Comparison of ENCODE assay signal across 13 mouse cellular contexts in the genomic region with DNA sequence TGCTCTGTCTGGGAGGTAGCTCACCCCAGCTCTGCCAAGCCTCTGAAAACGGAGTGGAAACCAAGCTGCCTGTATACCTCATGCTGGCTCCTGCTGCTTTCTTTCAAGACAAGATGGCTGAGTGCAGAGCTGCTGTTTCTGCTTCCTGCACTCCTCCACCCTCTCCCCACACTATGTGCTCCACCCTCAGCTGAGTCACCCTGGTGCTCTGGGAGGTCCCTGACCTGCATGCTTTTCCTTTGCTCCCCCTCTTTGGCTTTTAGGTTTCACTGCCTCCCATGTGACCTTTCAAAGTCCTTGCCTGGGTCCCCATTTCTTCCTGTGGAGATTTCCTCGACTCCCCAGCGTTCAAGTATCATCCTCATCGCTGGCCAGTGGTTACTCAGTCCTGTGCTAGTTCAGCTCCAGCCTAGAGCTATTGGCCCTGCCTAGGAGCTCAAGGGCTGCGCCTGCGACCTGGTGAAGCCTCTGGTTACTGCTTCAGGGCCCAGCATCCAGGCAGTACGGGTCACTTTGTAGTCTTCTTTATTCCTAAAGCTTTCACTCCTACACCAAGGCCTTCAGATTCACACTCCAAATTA. TPM values are rescaled to one million over a fixed set of nuclear protein-coding genes. Genes with fewer than 3 reads are reported as not detected.
A peak's percentile ranks its signal among the peaks of the same experiment; 100 is the strongest.
DNase-seq lines count a peak whose midpoint lies in the region; ATAC-seq and TF ChIP-seq lines count a peak whose summit lies in the region.
"Had no signal": no experiment of that assay in that cellular context is flagged by ENCODE, and none has a peak within 500 bp of the region (broad histone marks: within the 10 kb centered on the region; RNA-seq: fewer than 3 reads in every experiment).

No protein-coding gene starts in this region.

- peak overlapping the region; percentile 52 for H3K27ac ChIP-seq in lung, postnatal 0 days (ENCODE audit: low read length)
- peak overlapping the region; percentile 19; the same call in 1 of the 2 replicates for H3K27ac ChIP-seq in liver, embryonic 11.5 days (ENCODE audit: low read depth, low read length)
- H3K27ac ChIP-seq in forebrain, embryonic 14.5 days (ENCODE audit: low read depth, low read length), result no peak overlapping the region
- no peak overlapping the region for H3K27ac ChIP-seq in embryonic facial prominence, embryonic 10.5 days (replicated peaks)
- H3K27ac ChIP-seq: kidney, embryonic 15.5 days; midbrain, embryonic 15.5 days had no signal

- peak; percentile 32 for DNase-seq in lung, postnatal 0 days (ENCODE audit: low spot score)
- DNase-seq in lung, adult 18-20 months, result no peak
- peak; percentile 30 for DNase-seq in ZHBTc4 (ENCODE audit: low read depth, low spot score)
- DNase-seq in liver, embryonic 11.5 days (ENCODE audit: low spot score), result no peak
- no peak for DNase-seq in forebrain, embryonic 14.5 days (ENCODE audit: low spot score)
- DNase-seq in embryonic facial prominence, embryonic 10.5 days (ENCODE audit: low spot score), result no peak
- DNase-seq in ovary, postnatal 36 days (ENCODE audit: low spot score), result no peak
- DNase-seq: heart, adult 11 months; heart, postnatal 36 days; layer of hippocampus, adult 9-11 months; lung, postnatal 14 days had no signal

- H3K4me3 ChIP-seq in lung, postnatal 0 days (ENCODE audit: low read depth, low read length), result no peak overlapping the region
- H3K4me3 ChIP-seq in liver, embryonic 11.5 days (ENCODE audit: low read depth, low read length), result no peak overlapping the region
- H3K4me3 ChIP-seq in forebrain, embryonic 14.5 days (ENCODE audit: low read depth, low read length), result no peak overlapping the region
- H3K4me3 ChIP-seq in embryonic facial prominence, embryonic 10.5 days, result no peak overlapping the region
- H3K4me3 ChIP-seq: kidney, embryonic 15.5 days; midbrain, embryonic 15.5 days had no signal

- TF ChIP-seq CTCF in lung, postnatal 0 days (IDR thresholded peaks at IDR 0.05), result no peak

- no peaks in the 10 kb centered on the region for H3K4me1 ChIP-seq in lung, postnatal 0 days (ENCODE audit: insufficient read depth, low read depth, low read length)
- H3K4me1 ChIP-seq in liver, embryonic 11.5 days (replicated peaks; ENCODE audit: control insufficient read depth, insufficient read depth, low read length), result no peaks in the 10 kb centered on the region; the same call in 1 of the 2 replicates
- H3K4me1 ChIP-seq in forebrain, embryonic 14.5 days (ENCODE audit: control insufficient read depth, insufficient read depth, low read length), result no peaks in the 10 kb centered on the region
- no peaks in the 10 kb centered on the region for H3K4me1 ChIP-seq in embryonic facial prominence, embryonic 10.5 days
- H3K4me1 ChIP-seq: kidney, embryonic 15.5 days; midbrain, embryonic 15.5 days had no signal

- no peaks in the 10 kb centered on the region for H3K9me3 ChIP-seq in lung, postnatal 0 days (ENCODE audit: low read length)
- H3K9me3 ChIP-seq in liver, embryonic 11.5 days (ENCODE audit: control insufficient read depth, low read length), result no peaks in the 10 kb centered on the region
- H3K9me3 ChIP-seq in forebrain, embryonic 14.5 days (replicated peaks; ENCODE audit: control insufficient read depth, low read length), result no peaks in the 10 kb centered on the region
- H3K9me3 ChIP-seq in embryonic facial prominence, embryonic 10.5 days, result no peaks in the 10 kb centered on the region
- H3K9me3 ChIP-seq: kidney, embryonic 15.5 days; midbrain, embryonic 15.5 days had no signal

- ATAC-seq in lung, postnatal 0 days, result no peak
- peak; percentile 69 for ATAC-seq in liver, embryonic 11.5 days (replicated peaks; ENCODE audit: low FRiP score)
- ATAC-seq in forebrain, embryonic 14.5 days, result no peak
- ATAC-seq: midbrain, embryonic 15.5 days had no signal

- WGBS in lung, postnatal 0 days, result 61% methylated on average over 7 of the region's 7 CpGs
- WGBS in liver, embryonic 11.5 days, result 77% methylated on average over 7 of the region's 7 CpGs
- 86% methylated on average over 7 of the region's 7 CpGs for WGBS in forebrain, embryonic 14.5 days
- WGBS in embryonic facial prominence, embryonic 10.5 days, result 80% methylated on average over 7 of the region's 7 CpGs

- no peak overlapping the region for H3K9ac ChIP-seq in lung, postnatal 0 days (replicated peaks; ENCODE audit: low read depth)
- no peak overlapping the region for H3K9ac ChIP-seq in liver, embryonic 11.5 days (ENCODE audit: low read depth, low read length)
- H3K9ac ChIP-seq in forebrain, embryonic 14.5 days (ENCODE audit: low read length), result no peak overlapping the region
- H3K9ac ChIP-seq: kidney, embryonic 15.5 days; midbrain, embryonic 15.5 days had no signal

- no peak overlapping the region for H3K4me2 ChIP-seq in lung, postnatal 0 days (replicated peaks; ENCODE audit: low read depth, low read length)
- H3K4me2 ChIP-seq in liver, embryonic 11.5 days, result no peak overlapping the region
- H3K4me2 ChIP-seq in forebrain, embryonic 14.5 days (ENCODE audit: low read length), result no peak overlapping the region
- H3K4me2 ChIP-seq: kidney, embryonic 15.5 days; midbrain, embryonic 15.5 days had no signal

- H3K27me3 ChIP-seq in lung, postnatal 0 days (replicated peaks; ENCODE audit: insufficient read depth, low read length), result no peaks in the 10 kb centered on the region
- H3K27me3 ChIP-seq in liver, embryonic 11.5 days (replicated peaks; ENCODE audit: control insufficient read depth, insufficient read depth, low read length), result no peaks in the 10 kb centered on the region
- no peaks in the 10 kb centered on the region for H3K27me3 ChIP-seq in forebrain, embryonic 14.5 days (replicated peaks; ENCODE audit: control insufficient read depth, insufficient read depth, low read length)
- no peaks in the 10 kb centered on the region for H3K27me3 ChIP-seq in embryonic facial prominence, embryonic 10.5 days (replicated peaks; ENCODE audit: low read depth, poor library complexity, severe bottlenecking)
- H3K27me3 ChIP-seq: kidney, embryonic 15.5 days; midbrain, embryonic 15.5 days had no signal

- H3K36me3 ChIP-seq in lung, postnatal 0 days (ENCODE audit: insufficient read depth, low read length), result no peaks in the 10 kb centered on the region
- H3K36me3 ChIP-seq in liver, embryonic 11.5 days (ENCODE audit: control insufficient read depth, insufficient read depth, low read length), result no peaks in the 10 kb centered on the region
- 0 out of 2 replicates have a peak, but pooled peaks cover 4% of the 10 kb centered on the region for H3K36me3 ChIP-seq in forebrain, embryonic 14.5 days (ENCODE audit: control insufficient read depth, insufficient read depth, low read length)
- H3K36me3 ChIP-seq in embryonic facial prominence, embryonic 10.5 days (replicated peaks), result no peaks in the 10 kb centered on the region; the same call in none of the 2 replicates
- H3K36me3 ChIP-seq: kidney, embryonic 15.5 days; midbrain, embryonic 15.5 days had no signal

- no peak for TF ChIP-seq EP300 in lung, postnatal 0 days (IDR thresholded peaks at IDR 0.05)

RNA-seq across cellular contexts. Expression of gene Pbx4, which starts 18.7 kb away (rescaled TPM):
- 15.9 and 17.0 TPM in 2 replicates for polyA plus RNA-seq in lung, postnatal 0 days (2015; fragmentation: Nextera tagmentation; extraction: Ambion mirVana)
- 5.6 and 6.3 TPM in 2 replicates for polyA plus RNA-seq in liver, embryonic 11.5 days (2014; fragmentation: Nextera tagmentation; extraction: Ambion mirVana)
- 46.8 and 47.7 TPM in 2 replicates for polyA plus RNA-seq in forebrain, embryonic 14.5 days (2014; fragmentation: Nextera tagmentation; extraction: Ambion mirVana)
- polyA plus RNA-seq in embryonic facial prominence, embryonic 10.5 days (2016; fragmentation: Nextera tagmentation; extraction: Ambion mirVana), result 17.1 and 18.0 TPM in 2 replicates

RNA-seq across cellular contexts. Expression of gene Lpar2, which starts 28.8 kb away (rescaled TPM):
- polyA plus RNA-seq in lung, postnatal 0 days (2015; fragmentation: Nextera tagmentation; extraction: Ambion mirVana), result 0.52 and 0.56 TPM in 2 replicates
- polyA plus RNA-seq in liver, embryonic 11.5 days (2014; fragmentation: Nextera tagmentation; extraction: Ambion mirVana), result 0.44 and 0.49 TPM in 2 replicates
- polyA plus RNA-seq in forebrain, embryonic 14.5 days (2014; fragmentation: Nextera tagmentation; extraction: Ambion mirVana), result 1.3 and 1.4 TPM in 2 replicates
- polyA plus RNA-seq in embryonic facial prominence, embryonic 10.5 days (2016; fragmentation: Nextera tagmentation; extraction: Ambion mirVana), result 1.0 and 1.1 TPM in 2 replicates

RNA-seq across cellular contexts. Expression of gene Cilp2, which starts 36.5 kb away (rescaled TPM):
- polyA plus RNA-seq in lung, postnatal 0 days (2015; fragmentation: Nextera tagmentation; extraction: Ambion mirVana), result 0.17 and 0.36 TPM in 2 replicates
- 0.48 and 0.56 TPM in 2 replicates for polyA plus RNA-seq in liver, embryonic 11.5 days (2014; fragmentation: Nextera tagmentation; extraction: Ambion mirVana)
- 2.0 and 2.6 TPM in 2 replicates for polyA plus RNA-seq in forebrain, embryonic 14.5 days (2014; fragmentation: Nextera tagmentation; extraction: Ambion mirVana)
- 0.39 and 0.54 TPM in 2 replicates for polyA plus RNA-seq in embryonic facial prominence, embryonic 10.5 days (2016; fragmentation: Nextera tagmentation; extraction: Ambion mirVana)

RNA-seq across cellular contexts. Expression of gene Gmip, which starts 42.5 kb away (rescaled TPM):
- polyA plus RNA-seq in lung, postnatal 0 days (2015; fragmentation: Nextera tagmentation; extraction: Ambion mirVana), result 8.4 and 8.6 TPM in 2 replicates
- polyA plus RNA-seq in liver, embryonic 11.5 days (2014; fragmentation: Nextera tagmentation; extraction: Ambion mirVana), result 9.5 and 10.9 TPM in 2 replicates
- polyA plus RNA-seq in forebrain, embryonic 14.5 days (2014; fragmentation: Nextera tagmentation; extraction: Ambion mirVana), result 16.0 and 26.1 TPM in 2 replicates
- 9.6 and 10.6 TPM in 2 replicates for polyA plus RNA-seq in embryonic facial prominence, embryonic 10.5 days (2016; fragmentation: Nextera tagmentation; extraction: Ambion mirVana)

RNA-seq across cellular contexts. Expression of gene Tssk6, which starts 51.0 kb away (rescaled TPM):
- polyA plus RNA-seq in lung, postnatal 0 days (2015; fragmentation: Nextera tagmentation; extraction: Ambion mirVana), result 1.9 and 2.3 TPM in 2 replicates
- 4.5 and 5.2 TPM in 2 replicates for polyA plus RNA-seq in liver, embryonic 11.5 days (2014; fragmentation: Nextera tagmentation; extraction: Ambion mirVana)
- 2.5 and 3.1 TPM in 2 replicates for polyA plus RNA-seq in forebrain, embryonic 14.5 days (2014; fragmentation: Nextera tagmentation; extraction: Ambion mirVana)
- 4.4 and 4.8 TPM in 2 replicates for polyA plus RNA-seq in embryonic facial prominence, embryonic 10.5 days (2016; fragmentation: Nextera tagmentation; extraction: Ambion mirVana)

Comparison
In these comparisons a context has a peak if more than half of its experiments do, and no peak if none do; other contexts are left out.
1. DNase-seq: peak in lung, postnatal 0 days (single experiment) and ZHBTc4 (single experiment); none in lung, adult 18-20 months (0 of 2), liver, embryonic 11.5 days (single experiment), forebrain, embryonic 14.5 days (single experiment), embryonic facial prominence, embryonic 10.5 days (single experiment) and ovary, postnatal 36 days (single experiment).
2. H3K27ac ChIP-seq: peak in lung, postnatal 0 days (single experiment) and liver, embryonic 11.5 days (single experiment); none in forebrain, embryonic 14.5 days (single experiment) and embryonic facial prominence, embryonic 10.5 days (single experiment).